Mouse (Mus musculus): ENCODE data around the gene Gpx1. TPM values are rescaled to one million over a fixed set of nuclear protein-coding genes. Genes with fewer than 3 reads are reported as not detected.

Gpx1 gene
- total and polyA plus RNA-seq, 2 experiments from 2014 or later: 184 to 446 TPM

DNA sequence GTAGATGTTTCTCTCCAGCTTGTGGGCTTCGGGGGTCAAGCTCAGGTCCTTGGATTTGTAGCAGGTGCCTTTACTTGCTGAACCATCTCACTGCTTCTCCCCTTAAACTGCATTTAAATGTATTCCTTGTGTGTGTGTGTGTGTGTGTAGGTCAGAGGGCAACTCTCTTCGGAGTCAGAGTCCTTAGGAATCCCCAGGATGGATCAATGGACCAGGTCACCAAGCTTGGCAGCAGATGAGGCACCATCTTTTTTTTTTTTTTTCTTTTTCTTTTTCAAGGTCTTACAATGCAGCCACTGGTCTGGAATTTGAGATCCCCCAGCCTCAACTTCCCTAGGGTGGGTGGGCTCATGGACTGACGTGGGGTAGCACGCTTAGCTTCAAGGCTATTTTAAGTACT lies 5.8 kb downstream of the Gpx1 start:
- Histone ChIP-seq H3K9ac (no peak overlapping the region), H3K27me3 (ENCODE audit: insufficient read depth, low read length) (no peaks in the 10 kb centered on the region), H3K9me3 (ENCODE audit: low read length) (no peaks in the 10 kb centered on the region), H3K4me2 (ENCODE audit: low read depth) (no peak overlapping the region), H3K4me1 (ENCODE audit: insufficient read depth) (peaks cover 23% of the 10 kb centered on the region), H3K4me3 (ENCODE audit: low read depth, low read length) (no peak overlapping the region), H3K36me3 (ENCODE audit: insufficient read depth) (no peaks in the 10 kb centered on the region), H3K27ac (ENCODE audit: low read depth, low read length) (no peak overlapping the region)
- ATAC-seq: no peak
- no peak for DNase-seq
- WGBS: 88% methylated on average over 4 of the region's 4 CpGs
- no peak for TF ChIP-seq CTCF (IDR thresholded peaks at IDR 0.05; ENCODE audit: low read depth)

GRCm38 (mm10) chr9:108347024-108347423 lies 8.3 kb downstream of the Gpx1 start:
- Histone ChIP-seq H3K4me1 (ENCODE audit: insufficient read depth) (0 out of 2 replicates have a peak, but pooled peaks cover 11% of the 10 kb centered on the region), H3K4me2 (ENCODE audit: low read depth) (peak overlapping the region; percentile 70), H3K9ac (peak overlapping the region; percentile 92), H3K9me3 (ENCODE audit: low read length) (no peaks in the 10 kb centered on the region), H3K4me3 (ENCODE audit: low read depth, low read length) (peak overlapping the region; percentile 96), H3K27me3 (ENCODE audit: insufficient read depth, low read length) (no peaks in the 10 kb centered on the region), H3K27ac (ENCODE audit: low read depth, low read length) (peak overlapping the region; percentile 90), H3K36me3 (ENCODE audit: insufficient read depth) (peaks cover 13% of the 10 kb centered on the region)
- WGBS: 5% methylated on average over 11 of the region's 11 CpGs
- DNase-seq (no peak), ATAC-seq (peak; percentile 2; the same call in 1 of the 2 replicates)
- TF ChIP-seq CTCF (IDR thresholded peaks at IDR 0.05; ENCODE audit: low read depth): no peak

GRCm38 (mm10) chr9:108347540-108348289 lies 9.0 kb downstream of the Gpx1 start, which contains the start of gene Usp4:
TSS of gene Usp4 (plus strand) at chr9:108347853.
- H3K9me3 ChIP-seq (ENCODE audit: low read length): no peaks in the 10 kb centered on the region
- 1% methylated on average over 74 of the region's 75 CpGs for WGBS
- peak within 1 kb of the TSS; percentile 92 for H3K9ac ChIP-seq
- H3K4me2 ChIP-seq (ENCODE audit: low read depth): peak within 1 kb of the TSS; percentile 70
- peaks cover 19% of the 10 kb centered on the region for H3K36me3 ChIP-seq (ENCODE audit: insufficient read depth)
- peak within 1 kb of the TSS; percentile 90 for H3K27ac ChIP-seq (ENCODE audit: low read depth, low read length)
- H3K4me3 ChIP-seq (ENCODE audit: low read depth, low read length): peak within 1 kb of the TSS; percentile 96
- H3K4me1 ChIP-seq (ENCODE audit: insufficient read depth): 0 out of 2 replicates have a peak, but pooled peaks cover 11% of the 10 kb centered on the region
- DNase-seq (peak; percentile 95), ATAC-seq (peak; percentile 96)
- TF ChIP-seq CTCF (IDR thresholded peaks at IDR 0.05; ENCODE audit: low read depth): 0 out of 2 replicates have a peak, but pooled peaks have one; percentile 13
- H3K27me3 ChIP-seq (ENCODE audit: insufficient read depth, low read length): no peaks in the 10 kb centered on the region

DNA sequence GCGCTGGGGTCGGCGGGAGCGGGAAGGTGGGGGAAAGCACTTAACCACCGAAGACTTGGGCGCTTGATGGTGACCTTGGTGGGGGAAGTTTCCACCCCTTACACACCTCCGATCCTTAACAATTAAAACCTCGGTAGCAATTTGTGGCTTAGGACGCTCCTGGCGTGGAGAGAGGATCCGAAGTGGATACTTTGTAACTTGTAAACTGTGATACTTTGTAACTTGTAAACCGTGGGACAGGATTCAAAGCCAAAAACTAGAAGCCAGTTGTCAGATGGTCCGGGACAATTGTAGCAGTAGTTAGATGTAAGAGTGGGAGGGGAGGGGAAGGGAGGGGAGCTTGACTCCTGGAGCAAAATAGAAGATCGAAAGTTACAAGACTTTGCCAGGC lies 9.6 kb downstream of the Gpx1 start:
- ATAC-seq (no peak), DNase-seq (no peak)
- H3K4me3 ChIP-seq (ENCODE audit: low read depth, low read length): peak overlapping the region; percentile 96
- no peak for TF ChIP-seq CTCF (IDR thresholded peaks at IDR 0.05; ENCODE audit: low read depth)
- peak overlapping the region; percentile 70 for H3K4me2 ChIP-seq (ENCODE audit: low read depth)
- no peaks in the 10 kb centered on the region for H3K27me3 ChIP-seq (ENCODE audit: insufficient read depth, low read length)
- 0 out of 2 replicates have a peak, but pooled peaks cover 11% of the 10 kb centered on the region for H3K4me1 ChIP-seq (ENCODE audit: insufficient read depth)
- WGBS: 6% methylated on average over 14 of the region's 14 CpGs
- H3K9ac ChIP-seq: peak overlapping the region; percentile 92
- H3K9me3 ChIP-seq (ENCODE audit: low read length): no peaks in the 10 kb centered on the region
- peaks cover 24% of the 10 kb centered on the region for H3K36me3 ChIP-seq (ENCODE audit: insufficient read depth)
- H3K27ac ChIP-seq (ENCODE audit: low read depth, low read length): peak overlapping the region; percentile 90

GRCm38 (mm10) chr9:108349727-108350126 lies 11.0 kb downstream of the Gpx1 start:
- whole genome bisulfite sequencing: 94% methylated on average over 4 of the region's 4 CpGs
- H3K27me3 ChIP-seq (ENCODE audit: insufficient read depth, low read length): no peaks in the 10 kb centered on the region
- ATAC-seq: no peak
- no peaks in the 10 kb centered on the region for H3K9me3 ChIP-seq (ENCODE audit: low read length)
- no peak overlapping the region for H3K9ac ChIP-seq
- no peak overlapping the region for H3K4me3 ChIP-seq (ENCODE audit: low read depth, low read length)
- no peak for DNase-seq
- 0 out of 2 replicates have a peak, but pooled peaks cover 11% of the 10 kb centered on the region for H3K4me1 ChIP-seq (ENCODE audit: insufficient read depth)
- no peak for TF ChIP-seq CTCF (IDR thresholded peaks at IDR 0.05; ENCODE audit: low read depth)
- H3K36me3 ChIP-seq (ENCODE audit: insufficient read depth): peaks cover 36% of the 10 kb centered on the region
- H3K4me2 ChIP-seq (ENCODE audit: low read depth): no peak overlapping the region
- H3K27ac ChIP-seq (ENCODE audit: low read depth, low read length): no peak overlapping the region

DNA sequence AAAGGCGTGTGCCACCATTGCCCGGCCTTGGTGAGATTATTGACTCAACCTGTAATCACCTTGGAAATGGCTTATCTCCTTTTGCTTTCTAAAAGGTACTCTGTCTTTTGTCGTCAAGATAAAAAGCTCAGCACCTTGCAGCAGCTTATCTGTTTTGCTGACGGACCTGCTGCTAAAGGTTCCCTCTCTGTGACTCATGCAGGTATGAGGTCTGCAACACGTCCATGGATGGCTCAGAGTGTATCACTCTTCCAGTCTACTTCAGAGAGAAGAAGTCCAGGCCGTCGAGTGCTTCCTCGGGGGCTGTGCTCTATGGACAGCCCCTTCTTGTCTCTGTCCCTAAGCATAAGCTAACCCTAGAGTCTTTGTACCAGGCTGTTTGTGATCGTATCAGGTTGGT lies 39.5 kb downstream of the Gpx1 start:
- no peak for ATAC-seq
- Histone ChIP-seq H3K27ac (ENCODE audit: low read depth, low read length) (no peak overlapping the region), H3K9me3 (ENCODE audit: low read length) (no peaks in the 10 kb centered on the region), H3K4me3 (ENCODE audit: low read depth, low read length) (no peak overlapping the region), H3K36me3 (ENCODE audit: insufficient read depth) (peaks cover 79% of the 10 kb centered on the region), H3K27me3 (ENCODE audit: insufficient read depth, low read length) (no peaks in the 10 kb centered on the region), H3K4me2 (ENCODE audit: low read depth) (no peak overlapping the region), H3K4me1 (ENCODE audit: insufficient read depth) (no peaks in the 10 kb centered on the region), H3K9ac (no peak overlapping the region)
- DNase-seq: no peak
- no peak for TF ChIP-seq CTCF (IDR thresholded peaks at IDR 0.05; ENCODE audit: low read depth)
- WGBS: 93% methylated on average over 9 of the region's 9 CpGs

GRCm38 (mm10) chr9:108378736-108379135 lies 40.0 kb downstream of the Gpx1 start:
- H3K27ac ChIP-seq (ENCODE audit: low read depth, low read length): no peak overlapping the region
- H3K4me1 ChIP-seq (ENCODE audit: insufficient read depth): no peaks in the 10 kb centered on the region
- DNase-seq (no peak), ATAC-seq (no peak)
- TF ChIP-seq CTCF (IDR thresholded peaks at IDR 0.05; ENCODE audit: low read depth): no peak
- H3K9ac ChIP-seq: no peak overlapping the region
- peaks cover 78% of the 10 kb centered on the region for H3K36me3 ChIP-seq (ENCODE audit: insufficient read depth)
- 93% methylated on average over 5 of the region's 5 CpGs for WGBS
- no peaks in the 10 kb centered on the region for H3K9me3 ChIP-seq (ENCODE audit: low read length)
- no peak overlapping the region for H3K4me3 ChIP-seq (ENCODE audit: low read depth, low read length)
- H3K4me2 ChIP-seq (ENCODE audit: low read depth): no peak overlapping the region
- H3K27me3 ChIP-seq (ENCODE audit: insufficient read depth, low read length): no peaks in the 10 kb centered on the region
